8 mouse cellular contexts compared by ENCODE assay signal in genomic region chr4:100537898-100538297, GRCm38 (mm10). TPM values are rescaled to one million over a fixed set of nuclear protein-coding genes. Genes with fewer than 3 reads are reported as not detected.
DNase-seq lines count a peak whose midpoint lies in the region; ATAC-seq and TF ChIP-seq lines count a peak whose summit lies in the region.

No protein-coding gene starts in this region.

- H3K4me3 ChIP-seq in liver, embryonic 11.5 days (ENCODE audit: low read depth, low read length): no peak overlapping the region
- no peak overlapping the region for H3K4me3 ChIP-seq in heart, postnatal 0 days (ENCODE audit: low read depth, low read length)
- H3K4me3 ChIP-seq in liver, embryonic 14.5 days (ENCODE audit: insufficient read depth in 1 of 2, low read depth in 2 of 2, low read length in 2 of 2): no peak overlapping the region

- H3K4me2 ChIP-seq in liver, embryonic 11.5 days: no peak overlapping the region
- H3K4me2 ChIP-seq in heart, postnatal 0 days (ENCODE audit: low read depth, low read length): no peak overlapping the region
- no peak overlapping the region for H3K4me2 ChIP-seq in liver, embryonic 14.5 days (ENCODE audit: low read depth)

- no peaks in the 10 kb centered on the region for H3K36me3 ChIP-seq in liver, embryonic 11.5 days (ENCODE audit: control insufficient read depth, insufficient read depth, low read length)
- no peaks in the 10 kb centered on the region for H3K36me3 ChIP-seq in heart, postnatal 0 days (replicated peaks; ENCODE audit: control insufficient read depth, insufficient read depth, low read length)
- no peaks in the 10 kb centered on the region for H3K36me3 ChIP-seq in liver, embryonic 14.5 days (replicated peaks; ENCODE audit: control insufficient read depth, insufficient read depth, low read depth)

- ATAC-seq in CD4-positive, CD25-positive, alpha-beta regulatory T cell, adult 4 months: no peak
- ATAC-seq in liver, embryonic 11.5 days (replicated peaks; ENCODE audit: low FRiP score): no peak
- no peak for ATAC-seq in heart, postnatal 0 days (ENCODE audit: insufficient read depth, low read depth)
- ATAC-seq in liver, embryonic 14.5 days (ENCODE audit: insufficient read depth): no peak
- ATAC-seq in megakaryocyte, adult 5-6 weeks (ENCODE audit: poor library complexity, severe bottlenecking): no peak

- 11% methylated on average over 3 of the region's 3 CpGs for WGBS in liver, embryonic 11.5 days
- WGBS in heart, postnatal 0 days: 7% methylated on average over 3 of the region's 3 CpGs
- WGBS in liver, embryonic 14.5 days (ENCODE audit: insufficient replicate concordance): 8% methylated on average over 3 of the region's 3 CpGs

- no peak overlapping the region for H3K9ac ChIP-seq in liver, embryonic 11.5 days (ENCODE audit: low read depth, low read length)
- H3K9ac ChIP-seq in heart, postnatal 0 days (replicated peaks; ENCODE audit: low read depth, low read length): no peak overlapping the region
- no peak overlapping the region for H3K9ac ChIP-seq in liver, embryonic 14.5 days (replicated peaks)

- TF ChIP-seq EP300 in heart, postnatal 0 days (IDR thresholded peaks at IDR 0.05; ENCODE audit: low read depth): no peak
- no peak for TF ChIP-seq EP300 in liver, embryonic 14.5 days (IDR thresholded peaks at IDR 0.05; ENCODE audit: low read depth)

- TF ChIP-seq CTCF in heart, postnatal 0 days (IDR thresholded peaks at IDR 0.05; ENCODE audit: low read depth): peak; percentile 73
- TF ChIP-seq CTCF in liver, embryonic 14.5 days (IDR thresholded peaks at IDR 0.05; ENCODE audit: low read depth): peak; percentile 41; the same call in 1 of the 2 replicates

- H3K27me3 ChIP-seq in liver, embryonic 11.5 days (replicated peaks; ENCODE audit: control insufficient read depth, insufficient read depth, low read length): no peaks in the 10 kb centered on the region
- H3K27me3 ChIP-seq in heart, postnatal 0 days (ENCODE audit: control insufficient read depth, insufficient read depth, low read length): no peaks in the 10 kb centered on the region
- no peaks in the 10 kb centered on the region for H3K27me3 ChIP-seq in liver, embryonic 14.5 days (ENCODE audit: control insufficient read depth, insufficient read depth, low read length)

- DNase-seq in CD4-positive, CD25-positive, alpha-beta regulatory T cell, adult 2 months (ENCODE audit: low read depth, low spot score): peak; percentile 48
- peak; percentile 10 for DNase-seq in liver
- DNase-seq in liver, embryonic 11.5 days (ENCODE audit: low spot score): no peak
- peak; percentile 57 for DNase-seq in c-Kit-positive CD71-negative TER-119-negative erythroid progenitor cells, embryonic 14.5 days (ENCODE audit: low read depth)
- DNase-seq in heart, postnatal 0 days (ENCODE audit: low spot score): peak; percentile 46
- peak in 2 of 3 experiments; percentile 17 to 31 for DNase-seq in liver, embryonic 14.5 days (ENCODE audit: low read depth in 3 of 3, low spot score in 3 of 3)

- no peak overlapping the region for H3K27ac ChIP-seq in liver, embryonic 11.5 days (ENCODE audit: low read depth, low read length)
- no peak overlapping the region for H3K27ac ChIP-seq in heart, postnatal 0 days (ENCODE audit: low read depth)
- H3K27ac ChIP-seq in liver, embryonic 14.5 days: no peak overlapping the region

- H3K4me1 ChIP-seq in liver, embryonic 11.5 days (replicated peaks; ENCODE audit: control insufficient read depth, insufficient read depth, low read length): no peaks in the 10 kb centered on the region
- no peaks in the 10 kb centered on the region for H3K4me1 ChIP-seq in heart, postnatal 0 days (ENCODE audit: control insufficient read depth, insufficient read depth)
- no peaks in the 10 kb centered on the region for H3K4me1 ChIP-seq in liver, embryonic 14.5 days (replicated peaks; ENCODE audit: control insufficient read depth in 2 of 2, insufficient read depth in 2 of 2, low read length in 1 of 2)

- no peaks in the 10 kb centered on the region for H3K9me3 ChIP-seq in liver, embryonic 11.5 days (ENCODE audit: control insufficient read depth, low read length)
- H3K9me3 ChIP-seq in heart, postnatal 0 days (replicated peaks; ENCODE audit: control insufficient read depth, low read length): no peaks in the 10 kb centered on the region
- no peaks in the 10 kb centered on the region for H3K9me3 ChIP-seq in liver, embryonic 14.5 days (ENCODE audit: control insufficient read depth, low read length)

RNA-seq across cellular contexts. Expression of gene Ube2u, which starts 59.2 kb away (rescaled TPM):
- not detected for polyA plus RNA-seq in CD4-positive, CD25-positive, alpha-beta regulatory T cell, adult 4 months (2017; shearing (Covaris generic))
- polyA plus RNA-seq in liver, embryonic 11.5 days (2014; fragmentation: Nextera tagmentation; extraction: Ambion mirVana): 0.12 and 0.25 TPM in 2 replicates
- total RNA-seq in heart, postnatal 0 days (2014; rRNA removed; ENCODE audit: low replicate concordance): not detected in 2 replicates
- 0.18 and 0.22 TPM in 2 replicates for polyA plus RNA-seq in heart, postnatal 0 days (2015; fragmentation: Nextera tagmentation; extraction: Ambion mirVana)
- polyA plus RNA-seq in liver, embryonic 14.5 days (2012; rRNA removed): 0.05 and 0.09 TPM in 2 replicates
- polyA plus RNA-seq in liver, embryonic 14.5 days (2014; fragmentation: Nextera tagmentation; extraction: Ambion mirVana): not detected in 2 replicates
- not detected in 2 replicates for total RNA-seq in megakaryocyte, adult 5-6 weeks (2015)
- total RNA-seq in megakaryocyte, adult 5-6 weeks (2017): not detected in 2 replicates
